Mouse (Mus musculus): ENCODE results near the gene Dnajc24. TPM values are rescaled to one million over a fixed set of nuclear protein-coding genes. Genes with fewer than 3 reads are reported as not detected.
A peak's percentile ranks its signal among the peaks of the same experiment; 100 is the strongest.

The Dnajc24 gene
- total RNA-seq (2021): 10 to 100 TPM; 13.6 to 15.1 TPM
- long read RNA-seq, experiment 1, transcript Dnajc24-201 (5 exons, 1,197 nt): major isoform, 10 of 17 reads
- long read RNA-seq, experiment 1, partial matches to known transcripts: 0 of 17 reads
- long read RNA-seq, experiment 1, other reads (novel, unspliced or antisense): 6 of 17 reads
- long read RNA-seq, experiment 2, transcript Dnajc24-201 (5 exons, 1,197 nt): major isoform, 5 of 7 reads
- long read RNA-seq, experiment 2, partial matches to known transcripts: 0 of 7 reads
- long read RNA-seq, experiment 2, other reads (novel, unspliced or antisense): 1 of 7 reads

- DNase-seq: peak; percentile 91 to 92
Observed at GRCm38 (mm10) chr2:106002835-106003739, at the start of gene Dnajc24. Dnajc24 (minus strand) TSS chr2:106003549.

GRCm38 (mm10) chr2:106046686-106047085 is 43.3 kb upstream of the Dnajc24 start:
- no peak for DNase-seq

- DNase-seq: no peak
Observed at GRCm38 (mm10) chr2:106042495-106042894, 39.1 kb upstream of the Dnajc24 start.

GRCm38 (mm10) chr2:106041961-106042360 is 38.6 kb upstream of the Dnajc24 start:
- DNase-seq: no peak

- no peak for DNase-seq
Observed at GRCm38 (mm10) chr2:106038286-106038685, 34.9 kb upstream of the Dnajc24 start.

- no peak for DNase-seq
Observed at GRCm38 (mm10) chr2:106024895-106025294, 21.5 kb upstream of the Dnajc24 start.

GRCm38 (mm10) chr2:106008415-106008814 is 5.1 kb upstream of the Dnajc24 start:
- no peak for DNase-seq

GRCm38 (mm10) chr2:105987999-105988398 is 15.3 kb downstream of the Dnajc24 start:
- no peak for DNase-seq

GRCm38 (mm10) chr2:105987131-105987530 is 16.2 kb downstream of the Dnajc24 start:
- no peak for DNase-seq

- DNase-seq: no peak
Observed at GRCm38 (mm10) chr2:105985206-105985605, 18.1 kb downstream of the Dnajc24 start.

GRCm38 (mm10) chr2:105978065-105978464 is 25.3 kb downstream of the Dnajc24 start:
- peak in 1 of 2 experiments; percentile 2 for DNase-seq

GRCm38 (mm10) chr2:105973941-105974340 is 29.4 kb downstream of the Dnajc24 start:
- no peak for DNase-seq

GRCm38 (mm10) chr2:105963447-105963846 is 39.9 kb downstream of the Dnajc24 start:
- DNase-seq: no peak

- DNase-seq: no peak
Observed at GRCm38 (mm10) chr2:105953862-105954261, 49.5 kb downstream of the Dnajc24 start.

GRCm38 (mm10) chr2:105951350-105951940 is 51.9 kb downstream of the Dnajc24 start:
- no peak for DNase-seq

GRCm38 (mm10) chr2:105950131-105950530 is 53.2 kb downstream of the Dnajc24 start:
- DNase-seq: no peak

GRCm38 (mm10) chr2:105917623-105918346 is 85.6 kb downstream of the Dnajc24 start:
- no peak for DNase-seq

Small RNA genes lying within 50 kb of the gene (microRNA-seq; reads per million reads assigned to microRNA genes)
- gene Gm22002: 0 reads per million in 2 experiments

Other genes with a start within 250 kb of the Dnajc24 start
- gene Elp4, start 99.0 kb downstream of the Dnajc24 start, total RNA-seq (2021): 10 to 100 TPM; 12.4 to 17.4 TPM
- gene Immp1l, start 98.9 kb downstream of the Dnajc24 start, total RNA-seq (2021): 10 to 100 TPM; 99.3 to 100.0 TPM